Mouse (Mus musculus) E14TG2a.4 (cell line): Measurements from ENCODE around the gene Npas3.

Experiments
- CTCF ChIP-seq: conservative IDR thresholded peaks from 2 replicates; pipeline ENCODE4 v1.5.1; 2014; ENCODE audit warnings: low read length
- POU5F1 ChIP-seq: IDR thresholded peaks from 2 replicates; pipeline ENCODE4 v1.6.1; 2014; ENCODE audit warnings: low read length, borderline replicate concordance

GRCm38 (mm10) chr12:54074012-54074411 lies 825.5 kb downstream of the Npas3 start:
- TF ChIP-seq CTCF (no peak), POU5F1 (no peak)
